Mouse (Mus musculus): ENCODE measurements around the gene Tspan18. TPM values are rescaled to one million over a fixed set of nuclear protein-coding genes. Genes with fewer than 3 reads are reported as not detected.
A peak's percentile ranks its signal among the peaks of the same experiment; 100 is the strongest.

The Tspan18 gene
- total and polyA plus RNA-seq, 3 experiments, result 0.38 TPM; not detected in 2

DNA sequence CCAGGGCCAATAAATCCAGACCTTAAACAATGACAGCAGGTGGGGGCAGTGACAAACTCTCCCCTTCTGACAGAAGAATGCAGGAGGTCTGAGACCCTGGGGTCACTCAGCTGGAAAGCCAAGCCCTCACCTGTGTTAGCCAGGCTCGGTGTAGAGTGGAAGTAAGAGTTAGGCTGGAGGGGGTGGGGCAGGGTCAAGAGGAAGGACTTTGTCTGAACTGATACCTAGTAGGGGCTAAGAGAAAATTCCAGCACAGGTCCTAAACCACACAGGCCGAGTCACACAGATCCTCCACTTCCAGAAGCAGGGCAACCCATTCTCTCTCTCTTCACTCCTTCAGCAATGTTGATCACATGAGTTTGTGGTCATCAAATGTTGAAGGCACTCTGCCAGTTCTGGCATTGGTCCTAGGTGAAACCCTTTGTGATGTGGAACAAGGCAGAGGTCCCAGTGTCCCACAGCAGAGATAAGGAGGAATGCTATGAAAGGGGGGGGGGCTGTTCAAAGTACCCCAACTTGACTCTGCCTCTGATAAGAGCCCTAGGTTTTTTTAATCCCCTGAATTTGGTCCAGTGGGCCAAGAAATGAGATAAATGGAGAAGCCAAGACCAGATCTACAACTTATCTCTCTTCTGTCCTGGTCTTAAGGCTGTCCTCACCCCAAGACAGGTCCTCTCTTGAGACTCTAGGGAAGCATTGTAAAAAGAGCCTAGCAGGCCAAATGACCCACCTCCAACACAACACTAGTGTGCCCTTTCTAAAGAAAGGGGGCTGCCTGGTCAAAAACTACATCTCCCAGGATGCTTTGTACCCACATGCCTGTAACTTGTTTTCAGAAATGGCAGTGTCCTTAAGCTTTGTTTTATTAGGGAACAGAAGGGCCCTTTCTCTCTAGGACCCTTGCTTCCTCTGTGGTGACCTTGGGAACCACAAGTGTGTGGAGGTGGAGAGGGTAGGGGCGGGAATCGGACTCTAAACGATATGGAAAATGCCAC is 71.7 kb downstream of the Tspan18 start:
- dilution Hi-C loops (cut with MboI; ENCODE audit: extremely low pct_ligation_motif_present, extremely low pct_unique_long_range_greater_than_20kb, low sequenced_read_pairs) (no loop called here), in situ Hi-C loops (cut with MboI; ENCODE audit: low pct_ligation_motif_present, low pct_unique_long_range_greater_than_20kb, low sequenced_read_pairs) (no loop called here)
- H3K27ac ChIP-seq (ENCODE audit: insufficient read depth, low read depth), result no peak overlapping the region
- no peaks in the 10 kb centered on the region for H3K36me3 ChIP-seq (replicated peaks in 1 of 2; ENCODE audit: control insufficient read depth in 1 of 2, insufficient read depth in 1 of 2, low read length in 1 of 2)
- no peak overlapping the region for H3K4me3 ChIP-seq (replicated peaks in 1 of 3; ENCODE audit: low read depth in 2 of 3, low read length in 2 of 3, poor library complexity in 1 of 3)
- no peaks in the 10 kb centered on the region for H3K9me3 ChIP-seq (replicated peaks; ENCODE audit: low read length)
- no peaks in the 10 kb centered on the region for H3K79me2 ChIP-seq (replicated peaks; ENCODE audit: control insufficient read depth, extremely low read depth, insufficient read depth, poor library complexity, severe bottlenecking)
- peaks cover 93% of the 10 kb centered on the region for H3K27me3 ChIP-seq (replicated peaks)
- no peak overlapping the region for H3K9ac ChIP-seq (ENCODE audit: insufficient read depth, low read depth)
- DNase-seq (ENCODE audit: extremely low read depth), result no peak
- TF ChIP-seq RAD21 (IDR thresholded peaks at IDR 0.05; ENCODE audit: low read depth, low read length) (no peak), HCFC1 (IDR thresholded peaks at IDR 0.05; ENCODE audit: low read depth, low read length) (peak; percentile 61), KAT2A (IDR thresholded peaks at IDR 0.05; ENCODE audit: insufficient replicate concordance, low read length) (no peak), BHLHE40 (IDR thresholded peaks at IDR 0.05; ENCODE audit: low read depth, low read length) (no peak)
- no peak overlapping the region for H3K4me2 ChIP-seq (ENCODE audit: insufficient read depth, low read depth, poor library complexity, severe bottlenecking)
- no peaks in the 10 kb centered on the region for H3K4me1 ChIP-seq (ENCODE audit: control insufficient read depth in 1 of 2, insufficient read depth in 2 of 2)

- Histone ChIP-seq H3K27me3 (replicated peaks) (peaks cover 93% of the 10 kb centered on the region), H3K4me1 (ENCODE audit: control insufficient read depth in 1 of 2, insufficient read depth in 2 of 2) (no peaks in the 10 kb centered on the region), H3K9me3 (replicated peaks; ENCODE audit: low read length) (no peaks in the 10 kb centered on the region), H3K4me3 (replicated peaks in 1 of 3; ENCODE audit: low read depth in 2 of 3, low read length in 2 of 3, poor library complexity in 1 of 3) (no peak overlapping the region), H3K36me3 (replicated peaks in 1 of 2; ENCODE audit: control insufficient read depth in 1 of 2, insufficient read depth in 1 of 2, low read length in 1 of 2) (no peaks in the 10 kb centered on the region), H3K9ac (ENCODE audit: insufficient read depth, low read depth) (no peak overlapping the region), H3K79me2 (replicated peaks; ENCODE audit: control insufficient read depth, extremely low read depth, insufficient read depth, poor library complexity, severe bottlenecking) (no peaks in the 10 kb centered on the region), H3K27ac (ENCODE audit: insufficient read depth, low read depth) (no peak overlapping the region), H3K4me2 (ENCODE audit: insufficient read depth, low read depth, poor library complexity, severe bottlenecking) (no peak overlapping the region)
- in situ Hi-C loops (cut with MboI; ENCODE audit: low pct_ligation_motif_present, low pct_unique_long_range_greater_than_20kb, low sequenced_read_pairs) (no loop called here), dilution Hi-C loops (cut with MboI; ENCODE audit: extremely low pct_ligation_motif_present, extremely low pct_unique_long_range_greater_than_20kb, low sequenced_read_pairs) (no loop called here)
- TF ChIP-seq JUN (IDR thresholded peaks at IDR 0.05; ENCODE audit: insufficient read depth, low read depth, low read length) (no peak), MAZ (IDR thresholded peaks at IDR 0.05; ENCODE audit: low read depth, low read length) (no peak), RCOR1 (conservative IDR thresholded peaks at IDR 0.05; ENCODE audit: low read depth, low read length) (no peak), HCFC1 (IDR thresholded peaks at IDR 0.05; ENCODE audit: low read depth, low read length) (no peak), SIN3A (IDR thresholded peaks at IDR 0.05; ENCODE audit: low read length) (no peak), ZNF384 (IDR thresholded peaks at IDR 0.05; ENCODE audit: low read depth, low read length) (no peak), USF1 (IDR thresholded peaks at IDR 0.05; ENCODE audit: low read depth, low read length) (no peak), ELF1 (IDR thresholded peaks at IDR 0.05; ENCODE audit: low read depth, low read length) (no peak), IRF4 (IDR thresholded peaks at IDR 0.05; ENCODE audit: low read depth, low read length) (no peak), MEF2A (IDR thresholded peaks at IDR 0.05; ENCODE audit: borderline replicate concordance, low read depth, low read length) (no peak), CHD2 (IDR thresholded peaks at IDR 0.05; ENCODE audit: low read length) (no peak), MYC (IDR thresholded peaks at IDR 0.05; ENCODE audit: low read depth, low read length) (no peak), E2F4 (IDR thresholded peaks at IDR 0.05; ENCODE audit: insufficient replicate concordance, low read depth, low read length) (no peak), TCF12 (IDR thresholded peaks at IDR 0.05; ENCODE audit: low read depth, low read length) (no peak), SMC3 (IDR thresholded peaks at IDR 0.05; ENCODE audit: low read depth, low read length) (no peak), JUND (conservative IDR thresholded peaks at IDR 0.05; ENCODE audit: low read depth, low read length) (no peak), PAX5 (IDR thresholded peaks at IDR 0.05; ENCODE audit: low read length) (no peak), CTCF (conservative IDR thresholded peaks at IDR 0.05 in 1 of 2, IDR thresholded peaks at IDR 0.05 in 1 of 2; ENCODE audit: low read depth in 2 of 2, low read length in 2 of 2) (no peak), BHLHE40 (IDR thresholded peaks at IDR 0.05; ENCODE audit: low read depth, low read length) (no peak)
- no peak for DNase-seq (ENCODE audit: extremely low read depth)
These were observed 72.6 kb downstream of the Tspan18 start for GRCm38 (mm10) chr2:93261521-93262290.

All from CH12.LX (cell line).